Mouse (Mus musculus): ENCODE data around the gene Dip2c.

Dip2c gene

DNA sequence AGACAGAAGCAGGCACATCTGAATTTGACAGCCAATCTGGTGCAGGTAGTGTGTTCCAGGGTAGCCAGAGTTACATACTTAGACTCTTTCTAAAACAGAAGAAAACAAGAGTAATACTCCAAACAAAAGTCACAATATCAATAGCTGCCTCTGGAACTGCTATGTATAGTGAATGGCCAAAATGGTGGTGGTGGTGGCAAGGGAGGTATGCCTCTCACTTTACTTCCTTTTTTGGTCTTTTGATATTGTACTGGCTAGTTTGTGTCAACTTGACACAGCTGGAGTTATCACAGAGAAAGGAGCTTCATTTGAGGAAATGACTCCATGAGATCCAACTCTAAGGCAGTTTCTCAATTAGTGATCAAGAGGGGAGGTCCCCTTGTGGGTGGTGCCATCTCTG, 148.1 kb downstream of the Dip2c start:
- no peak for DNase-seq (ENCODE audit: low read depth, low spot score)

- no peak for DNase-seq (ENCODE audit: low read depth, low spot score)
Measured at GRCm38 (mm10) chr13:9426267-9426666, 149.9 kb downstream of the Dip2c start.

- no peak for DNase-seq (ENCODE audit: low read depth, low spot score)
Measured at GRCm38 (mm10) chr13:9426779-9427178, 150.5 kb downstream of the Dip2c start.

GRCm38 (mm10) chr13:9429884-9430283, 153.6 kb downstream of the Dip2c start:
- no peak for DNase-seq (ENCODE audit: low read depth, low spot score)

- DNase-seq (ENCODE audit: low read depth, low spot score), result no peak
Measured at GRCm38 (mm10) chr13:9430724-9431123, 154.4 kb downstream of the Dip2c start.

DNA sequence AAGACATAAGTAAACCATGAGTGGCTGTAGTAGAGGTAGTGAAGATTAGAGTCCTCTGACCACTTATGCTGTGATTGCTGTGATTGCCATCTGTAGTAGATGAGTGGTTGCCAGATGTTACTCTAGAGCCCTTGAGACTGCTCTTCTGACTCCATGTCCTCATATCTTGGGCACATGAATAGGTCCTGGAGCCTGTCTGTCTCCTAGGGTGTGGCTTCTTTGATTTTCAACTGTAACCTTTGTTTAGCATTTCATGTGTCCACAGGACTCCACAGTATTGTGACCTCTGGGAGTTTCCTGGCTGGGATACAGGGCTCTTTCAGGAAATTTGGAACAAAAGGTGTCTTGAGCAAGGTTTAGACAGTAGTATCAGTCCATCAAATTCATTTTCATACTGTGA, 155.1 kb downstream of the Dip2c start:
- DNase-seq (ENCODE audit: low read depth, low spot score), result no peak

DNA sequence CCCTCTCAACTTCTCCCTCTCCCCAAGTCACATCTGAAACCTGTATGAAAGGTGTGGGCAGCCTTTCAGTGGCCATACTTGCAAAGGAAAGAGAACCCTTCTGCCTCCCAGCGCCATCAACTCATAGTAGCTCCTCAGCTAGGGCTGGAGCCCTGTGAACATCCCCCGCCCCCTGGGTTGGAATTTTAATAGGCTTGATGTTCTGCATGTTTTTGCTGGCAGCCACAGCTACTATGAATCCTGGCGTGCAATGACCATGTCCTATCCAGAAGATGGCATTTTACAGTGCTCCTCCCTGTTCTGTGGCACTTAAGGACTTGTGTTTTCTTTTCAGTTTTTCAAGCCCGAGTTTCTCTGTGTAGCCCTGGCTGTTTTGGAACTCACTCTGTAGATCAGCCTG, 166.7 kb downstream of the Dip2c start:
- DNase-seq (ENCODE audit: low read depth, low spot score), result no peak

- no peak for DNase-seq (ENCODE audit: low read depth, low spot score)
Measured at GRCm38 (mm10) chr13:9445533-9446294, 169.4 kb downstream of the Dip2c start.

DNA sequence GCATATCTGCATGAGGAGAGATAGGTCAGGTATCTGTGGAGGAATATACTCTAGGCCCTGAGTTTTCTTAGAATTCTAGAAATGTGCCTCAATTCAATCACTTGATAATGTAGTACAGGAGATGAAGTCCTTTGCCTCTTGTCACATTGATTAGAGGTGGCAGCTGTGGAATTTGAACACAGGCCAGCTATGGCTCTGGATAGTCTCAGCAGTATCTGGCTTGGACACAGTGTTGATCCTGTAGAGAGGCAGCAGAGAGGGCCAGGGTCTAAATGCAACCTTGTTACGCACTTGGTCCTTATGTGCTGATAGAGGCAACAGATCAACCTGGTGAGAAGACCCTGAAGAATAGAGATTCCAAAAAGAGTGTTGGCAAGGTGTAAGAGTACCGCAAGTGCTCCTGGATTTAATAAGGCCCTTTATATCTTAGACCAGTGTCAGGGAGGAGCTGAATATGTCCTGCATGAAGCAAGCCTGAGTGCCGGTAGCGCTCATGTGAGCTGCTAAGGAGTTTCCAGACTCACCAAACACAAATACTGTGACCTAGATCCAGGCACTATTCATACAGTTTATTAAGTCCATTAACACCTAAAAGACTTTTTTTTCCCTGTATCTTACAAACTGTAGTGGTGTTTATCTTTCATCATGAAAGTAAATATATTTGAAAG, 170.3 kb downstream of the Dip2c start:
- no peak for DNase-seq (ENCODE audit: low read depth, low spot score)

- DNase-seq (ENCODE audit: low read depth, low spot score), result no peak
Measured at GRCm38 (mm10) chr13:9450276-9450675, 173.9 kb downstream of the Dip2c start.

GRCm38 (mm10) chr13:9451952-9452351, 175.6 kb downstream of the Dip2c start:
- no peak for DNase-seq (ENCODE audit: low read depth, low spot score)

DNA sequence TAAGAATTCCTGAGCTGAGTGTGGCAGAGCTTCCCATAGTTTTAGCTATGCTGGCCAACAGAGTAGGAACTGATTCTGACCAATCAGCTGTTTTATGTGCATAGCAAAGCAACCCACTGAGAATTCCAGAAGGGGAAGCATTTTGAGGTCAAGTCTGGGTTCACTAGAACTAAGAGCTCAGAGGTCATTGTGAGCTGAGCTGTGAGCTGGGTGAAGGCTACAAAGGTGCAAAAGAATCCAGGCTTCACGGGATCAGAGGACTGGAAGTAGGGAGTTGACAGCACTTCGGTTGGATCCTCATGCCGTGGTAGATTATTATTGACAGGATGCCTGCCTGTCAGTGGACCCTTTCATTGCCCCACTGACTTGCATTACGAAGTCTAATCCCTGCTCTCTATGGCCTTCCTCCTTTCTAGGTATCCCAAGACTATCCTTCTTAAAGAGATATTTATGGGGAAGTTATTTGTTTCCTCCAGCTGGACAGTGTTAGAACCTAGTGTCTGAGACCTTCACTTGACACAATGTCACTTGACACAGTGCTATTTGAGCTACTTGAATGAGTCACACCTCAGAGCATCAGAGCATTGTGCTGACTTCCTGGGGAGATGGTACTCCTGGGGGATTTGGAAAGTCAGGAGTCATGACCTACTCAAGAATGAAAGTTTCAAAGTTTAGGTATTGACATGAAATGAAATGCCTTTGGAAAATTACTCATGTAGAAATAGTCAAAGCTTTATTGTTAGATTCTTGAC, 178.3 kb downstream of the Dip2c start:
- DNase-seq (ENCODE audit: low read depth, low spot score), result no peak

DNA sequence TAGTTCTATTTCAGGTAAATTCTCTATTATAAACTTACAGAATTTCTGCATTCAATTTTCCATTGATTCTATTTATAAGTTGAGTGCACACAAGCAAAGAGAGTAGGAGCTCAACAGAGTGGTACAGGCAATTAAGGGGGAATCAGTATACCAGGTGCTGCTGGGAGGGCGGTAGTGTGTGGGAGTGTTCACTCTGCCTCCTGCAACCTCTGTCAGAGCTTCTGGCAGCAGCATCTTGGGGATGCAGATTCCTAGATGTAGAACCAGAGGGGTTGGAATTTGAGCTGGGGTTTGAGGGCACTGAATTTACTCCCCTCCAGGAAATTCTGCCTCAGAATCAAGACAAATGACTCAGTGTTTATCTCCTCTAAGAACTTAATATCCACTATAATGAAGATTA, 179.7 kb downstream of the Dip2c start:
- no peak for DNase-seq (ENCODE audit: low read depth, low spot score)

DNA sequence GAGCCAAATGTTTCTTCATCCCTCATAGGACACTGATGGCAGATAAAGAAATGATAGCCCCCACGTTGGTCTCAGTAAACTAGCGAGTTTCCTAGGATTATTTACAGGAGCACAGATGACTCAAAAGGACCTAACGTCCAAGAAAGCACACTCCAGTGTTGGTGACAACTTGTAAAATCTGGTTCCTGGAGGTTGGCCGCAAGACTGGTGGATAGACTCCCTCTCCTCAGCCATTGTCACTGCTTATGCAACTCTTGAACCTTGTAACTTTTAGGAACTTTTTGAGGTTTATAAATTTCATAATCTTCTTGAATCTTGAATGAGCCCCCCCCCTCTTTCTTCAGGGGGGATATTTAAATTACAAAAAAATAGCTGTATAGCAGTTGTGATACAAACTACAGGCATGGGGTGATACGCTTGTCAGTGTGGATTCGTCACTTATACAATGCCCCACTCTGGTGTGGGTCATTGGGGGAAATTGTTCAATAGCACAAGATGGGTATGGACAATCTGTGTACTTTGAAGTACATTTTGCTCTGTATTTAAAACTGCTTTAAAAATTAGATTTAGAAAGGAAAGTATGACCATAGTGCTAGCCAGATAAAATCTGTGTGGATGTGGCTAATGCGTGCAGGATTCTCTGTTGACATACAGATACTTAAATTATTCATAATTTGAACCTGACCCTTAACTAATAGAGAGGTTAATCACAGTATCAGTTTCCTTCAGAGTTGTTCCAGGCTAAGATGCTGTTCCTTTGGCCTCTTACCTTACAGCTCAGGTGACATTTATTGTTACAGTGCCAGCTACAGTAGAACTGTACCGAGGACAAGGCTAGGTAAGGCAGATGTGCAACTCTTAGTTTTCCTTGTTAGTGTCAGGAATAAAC, 181.3 kb downstream of the Dip2c start:
- DNase-seq (ENCODE audit: low read depth, low spot score), result no peak

DNA sequence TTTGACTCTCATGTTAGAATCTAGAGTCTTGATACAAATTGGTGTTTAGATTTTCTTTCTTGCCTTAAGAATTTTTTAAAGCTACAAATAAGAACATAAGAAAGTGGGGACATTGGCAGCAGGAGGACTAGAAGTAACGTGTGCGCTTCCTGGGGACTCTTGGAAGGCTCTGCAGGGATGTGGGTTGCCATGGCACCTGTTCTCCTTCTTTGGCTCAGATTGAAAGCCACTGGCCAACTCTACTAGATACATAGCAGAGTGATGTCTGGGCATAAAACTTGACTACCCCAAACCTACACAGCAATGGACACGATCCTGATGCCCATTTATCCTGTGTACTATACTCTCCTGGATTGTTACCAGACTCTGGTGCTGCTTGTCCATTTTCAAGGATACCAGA, 188.1 kb downstream of the Dip2c start:
- DNase-seq (ENCODE audit: low read depth, low spot score), result no peak

GRCm38 (mm10) chr13:9467216-9467615, 190.9 kb downstream of the Dip2c start:
- peak; percentile 62 for DNase-seq (ENCODE audit: low read depth, low spot score)

GRCm38 (mm10) chr13:9473383-9473782, 197.1 kb downstream of the Dip2c start:
- DNase-seq (ENCODE audit: low read depth, low spot score), result no peak

DNA sequence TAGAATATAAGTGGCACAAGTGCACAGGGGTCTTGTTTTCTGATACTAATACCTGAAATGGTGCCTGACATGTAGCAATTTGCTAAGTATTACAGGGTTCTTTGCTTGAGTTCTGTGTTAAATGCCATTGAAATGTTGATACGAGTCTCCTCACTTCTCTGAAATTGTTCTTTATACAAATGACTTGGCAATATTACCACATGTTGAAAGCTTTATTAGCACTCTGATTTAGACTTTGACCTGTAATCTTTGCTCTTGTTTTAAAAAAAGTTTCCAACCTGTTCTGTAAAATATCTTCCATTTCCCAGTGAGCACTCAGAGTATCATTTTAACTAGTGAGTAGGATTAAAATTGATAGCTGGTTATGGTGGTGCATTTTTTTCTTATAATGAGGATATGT, 205.4 kb downstream of the Dip2c start:
- no peak for DNase-seq (ENCODE audit: low read depth, low spot score)

- no peak for DNase-seq (ENCODE audit: low read depth, low spot score)
Measured at GRCm38 (mm10) chr13:9489696-9490095, 213.4 kb downstream of the Dip2c start.

DNA sequence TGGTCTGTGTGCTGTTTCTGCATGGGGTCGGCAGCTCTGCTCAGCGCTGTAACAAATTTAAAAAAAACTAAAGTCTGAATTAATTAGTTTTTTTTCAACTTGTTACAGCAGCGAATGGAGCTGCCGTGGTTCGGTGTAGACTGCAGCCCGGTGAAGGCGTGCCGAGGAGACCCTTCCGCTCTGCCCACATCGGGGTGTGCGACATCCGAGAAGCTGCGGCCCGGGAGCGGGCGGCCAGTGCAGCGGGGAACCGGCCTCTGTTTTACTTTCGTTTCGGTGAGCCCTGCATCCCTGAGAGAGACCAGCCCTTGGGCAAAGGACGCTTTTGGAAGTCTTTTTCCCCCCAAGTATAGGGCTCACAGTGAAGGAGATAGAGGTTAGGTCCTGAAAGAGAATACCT, 218.4 kb downstream of the Dip2c start:
- peak; percentile 3 for DNase-seq (ENCODE audit: low read depth, low spot score)

GRCm38 (mm10) chr13:9504118-9504856, 228.0 kb downstream of the Dip2c start:
- DNase-seq (ENCODE audit: low read depth, low spot score), result no peak
